Mouse (Mus musculus): Measurements from ENCODE around the gene Cd164l2. TPM values are rescaled to one million over a fixed set of nuclear protein-coding genes. Genes with fewer than 3 reads are reported as not detected.

Gene Cd164l2
- polyA plus RNA-seq (2012; rRNA removed) = 10.0 and 10.7 TPM in 2 replicates

- H3K36me3 ChIP-seq (ENCODE audit: control insufficient read depth, insufficient read depth, low read length) = no peaks in the 10 kb centered on the region
- TF ChIP-seq CTCF (IDR thresholded peaks at IDR 0.05; ENCODE audit: control insufficient read depth, insufficient read depth, insufficient replicate concordance, low read depth, low read length) (no peak), POLR2A (IDR thresholded peaks at IDR 0.05; ENCODE audit: control insufficient read depth, low read depth, low read length) (no peak)
- no peak within 1 kb of the TSS; the same call in 1 of the 2 replicates for H3K27ac ChIP-seq (ENCODE audit: control insufficient read depth, insufficient read depth, low read depth, low read length)
- H3K4me1 ChIP-seq (ENCODE audit: control insufficient read depth, insufficient read depth, low read length) = peaks cover 25% of the 10 kb centered on the region
- no peaks in the 10 kb centered on the region for H3K27me3 ChIP-seq (ENCODE audit: control insufficient read depth, insufficient read depth, low read length)
- H3K4me3 ChIP-seq (ENCODE audit: control insufficient read depth, low read depth, low read length) = peak within 1 kb of the TSS; percentile 87
Measured at GRCm38 (mm10) chr4:133211751-133212561, at the start of gene Cd164l2, which contains the start of gene Gpr3. Gene Cd164l2, plus strand, starts transcription at chr4:133212131. Gene Gpr3, minus strand, starts transcription at chr4:133212536.

- TF ChIP-seq CTCF (IDR thresholded peaks at IDR 0.05; ENCODE audit: control insufficient read depth, insufficient read depth, insufficient replicate concordance, low read depth, low read length) (no peak), POLR2A (IDR thresholded peaks at IDR 0.05; ENCODE audit: control insufficient read depth, low read depth, low read length) (no peak)
- H3K27ac ChIP-seq (ENCODE audit: control insufficient read depth, insufficient read depth, low read depth, low read length) = no peak overlapping the region
- H3K4me1 ChIP-seq (ENCODE audit: control insufficient read depth, insufficient read depth, low read length) = no peaks in the 10 kb centered on the region; the same call in 1 of the 2 replicates
- no peaks in the 10 kb centered on the region for H3K36me3 ChIP-seq (ENCODE audit: control insufficient read depth, insufficient read depth, low read length)
- H3K4me3 ChIP-seq (ENCODE audit: control insufficient read depth, low read depth, low read length) = no peak overlapping the region
- no peaks in the 10 kb centered on the region for H3K27me3 ChIP-seq (ENCODE audit: control insufficient read depth, insufficient read depth, low read length)
Measured at GRCm38 (mm10) chr4:133162196-133162595, 49.7 kb upstream of the Cd164l2 start.

DNA sequence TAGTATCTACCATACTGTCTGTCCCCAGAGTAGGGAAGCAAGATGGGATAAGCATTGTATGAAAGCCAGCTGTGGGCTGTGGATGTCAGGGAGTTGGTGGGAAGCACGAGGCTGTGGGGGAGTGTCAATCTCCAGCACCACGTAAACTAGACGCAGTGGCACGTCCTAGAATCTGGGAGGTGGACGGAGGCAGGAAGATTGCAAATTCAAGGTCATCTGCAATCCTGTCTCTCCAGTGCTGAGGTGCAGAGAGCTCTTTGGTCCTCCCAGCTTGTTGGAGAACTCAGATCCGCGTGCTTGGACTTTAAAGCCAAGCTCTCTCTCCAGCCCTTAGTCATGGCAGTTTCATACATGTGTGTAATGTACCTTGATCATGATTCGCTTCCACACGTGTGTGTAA is 45.2 kb upstream of the Cd164l2 start:
- no peaks in the 10 kb centered on the region for H3K27me3 ChIP-seq (ENCODE audit: control insufficient read depth, insufficient read depth, low read length)
- TF ChIP-seq POLR2A (IDR thresholded peaks at IDR 0.05; ENCODE audit: control insufficient read depth, low read depth, low read length) = no peak
- TF ChIP-seq CTCF (IDR thresholded peaks at IDR 0.05; ENCODE audit: control insufficient read depth, insufficient read depth, insufficient replicate concordance, low read depth, low read length) = no peak

DNA sequence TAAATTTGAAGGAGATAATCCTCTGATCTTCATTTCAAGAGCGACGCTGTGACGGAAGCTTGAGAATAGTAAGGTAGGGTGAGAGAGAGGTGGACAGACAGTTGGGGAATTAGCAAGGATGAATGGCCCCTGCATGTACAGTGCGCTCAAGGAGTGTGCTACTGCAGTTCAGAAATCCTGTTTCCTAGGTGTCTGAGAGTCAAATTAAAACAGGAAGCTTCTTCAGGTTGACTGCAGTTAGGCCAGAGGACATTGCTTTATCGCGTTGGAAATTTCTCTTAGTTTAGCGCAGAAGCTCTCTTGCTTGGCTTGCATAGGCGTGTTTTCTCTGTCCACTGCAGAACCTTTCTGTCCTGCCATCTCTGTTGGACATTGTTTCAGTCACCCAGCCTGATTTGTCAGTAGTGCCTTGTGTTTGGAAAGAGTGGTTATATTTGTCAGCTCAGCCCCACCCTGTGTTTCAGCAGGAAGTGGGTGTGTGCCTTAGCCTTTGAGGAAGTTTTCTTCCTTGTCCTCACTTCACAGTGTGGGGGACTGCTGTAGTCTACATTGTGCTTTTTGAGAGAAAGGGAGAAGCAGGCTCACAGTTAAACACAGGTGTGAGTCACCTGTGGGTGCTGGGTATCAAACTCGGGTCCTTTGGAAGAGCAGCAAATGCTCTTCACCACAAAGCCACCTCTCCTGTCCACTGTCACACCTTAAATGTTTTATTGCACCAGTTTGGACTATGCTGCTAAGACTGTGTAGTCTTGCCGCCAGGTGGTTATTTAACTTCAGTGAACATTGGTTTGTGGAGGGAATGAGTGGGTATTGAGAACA is 42.5 kb upstream of the Cd164l2 start:
- H3K27me3 ChIP-seq (ENCODE audit: control insufficient read depth, insufficient read depth, low read length) = no peaks in the 10 kb centered on the region
- no peaks in the 10 kb centered on the region for H3K36me3 ChIP-seq (ENCODE audit: control insufficient read depth, insufficient read depth, low read length)
- peaks cover 5% of the 10 kb centered on the region for H3K4me1 ChIP-seq (ENCODE audit: control insufficient read depth, insufficient read depth, low read length)
- TF ChIP-seq POLR2A (IDR thresholded peaks at IDR 0.05; ENCODE audit: control insufficient read depth, low read depth, low read length) (no peak), CTCF (IDR thresholded peaks at IDR 0.05; ENCODE audit: control insufficient read depth, insufficient read depth, insufficient replicate concordance, low read depth, low read length) (no peak)
- peak overlapping the region; percentile 43 for H3K27ac ChIP-seq (ENCODE audit: control insufficient read depth, insufficient read depth, low read depth, low read length)
- H3K4me3 ChIP-seq (ENCODE audit: control insufficient read depth, low read depth, low read length) = no peak overlapping the region

More for the DNA sequence above, 45.2 kb upstream of the Cd164l2 start:
- Histone ChIP-seq H3K4me3 (ENCODE audit: control insufficient read depth, low read depth, low read length) (no peak overlapping the region), H3K27ac (ENCODE audit: control insufficient read depth, insufficient read depth, low read depth, low read length) (peak overlapping the region; percentile 34; the same call in 1 of the 2 replicates), H3K4me1 (ENCODE audit: control insufficient read depth, insufficient read depth, low read length) (no peaks in the 10 kb centered on the region; the same call in 1 of the 2 replicates), H3K36me3 (ENCODE audit: control insufficient read depth, insufficient read depth, low read length) (no peaks in the 10 kb centered on the region)

DNA sequence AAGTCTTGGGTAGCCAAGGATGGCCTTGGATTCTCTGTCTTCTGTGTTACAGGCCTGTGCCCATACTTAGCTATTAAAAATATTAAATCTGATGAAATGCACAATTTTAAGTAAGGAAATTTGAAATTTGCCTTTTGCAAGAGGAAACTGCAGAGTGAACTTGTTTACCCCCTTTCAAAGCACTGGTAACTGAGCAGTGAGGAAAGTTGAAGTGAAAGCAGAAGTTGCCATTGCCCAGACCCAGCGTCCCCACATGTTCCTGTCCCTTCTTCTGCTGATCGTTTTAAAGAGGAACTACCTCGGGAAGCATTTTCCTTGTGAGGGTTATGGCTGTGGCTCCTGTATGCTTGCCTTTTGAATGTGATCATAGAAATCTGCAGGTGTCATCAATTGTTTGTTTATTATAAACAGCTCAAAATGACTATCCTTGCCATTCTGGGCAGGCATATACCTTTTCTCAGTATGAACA is 41.8 kb upstream of the Cd164l2 start:
- Histone ChIP-seq H3K4me3 (ENCODE audit: control insufficient read depth, low read depth, low read length) (no peak overlapping the region), H3K36me3 (ENCODE audit: control insufficient read depth, insufficient read depth, low read length) (no peaks in the 10 kb centered on the region), H3K27ac (ENCODE audit: control insufficient read depth, insufficient read depth, low read depth, low read length) (peak overlapping the region; percentile 43), H3K27me3 (ENCODE audit: control insufficient read depth, insufficient read depth, low read length) (no peaks in the 10 kb centered on the region), H3K4me1 (ENCODE audit: control insufficient read depth, insufficient read depth, low read length) (peaks cover 5% of the 10 kb centered on the region)
- TF ChIP-seq CTCF (IDR thresholded peaks at IDR 0.05; ENCODE audit: control insufficient read depth, insufficient read depth, insufficient replicate concordance, low read depth, low read length) (no peak), POLR2A (IDR thresholded peaks at IDR 0.05; ENCODE audit: control insufficient read depth, low read depth, low read length) (no peak)

DNA sequence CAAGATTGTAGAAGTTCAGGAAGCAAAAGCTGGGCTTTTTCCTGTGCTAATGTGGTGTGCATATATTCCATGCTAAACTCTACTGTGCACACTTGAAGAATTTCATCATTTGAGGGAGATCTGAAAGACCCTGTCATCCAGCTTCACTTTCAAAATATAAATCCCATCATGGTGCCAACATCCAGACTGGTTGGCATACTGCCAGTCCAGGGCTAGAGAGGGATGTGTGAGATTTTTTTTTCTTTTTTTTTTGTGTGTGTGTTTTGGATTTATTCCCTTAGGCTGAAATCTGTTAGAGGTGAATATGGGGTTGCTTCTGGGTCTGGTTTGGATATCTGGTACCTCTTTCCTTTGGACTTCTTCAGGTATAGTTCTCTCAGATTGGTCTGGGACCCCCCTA is 41.3 kb upstream of the Cd164l2 start:
- TF ChIP-seq POLR2A (IDR thresholded peaks at IDR 0.05; ENCODE audit: control insufficient read depth, low read depth, low read length) (no peak), CTCF (IDR thresholded peaks at IDR 0.05; ENCODE audit: control insufficient read depth, insufficient read depth, insufficient replicate concordance, low read depth, low read length) (no peak)
- no peaks in the 10 kb centered on the region for H3K36me3 ChIP-seq (ENCODE audit: control insufficient read depth, insufficient read depth, low read length)
- H3K27ac ChIP-seq (ENCODE audit: control insufficient read depth, insufficient read depth, low read depth, low read length) = no peak overlapping the region; the same call in 1 of the 2 replicates
- H3K4me1 ChIP-seq (ENCODE audit: control insufficient read depth, insufficient read depth, low read length) = peaks cover 5% of the 10 kb centered on the region
- H3K27me3 ChIP-seq (ENCODE audit: control insufficient read depth, insufficient read depth, low read length) = no peaks in the 10 kb centered on the region
- H3K4me3 ChIP-seq (ENCODE audit: control insufficient read depth, low read depth, low read length) = no peak overlapping the region

- Histone ChIP-seq H3K27me3 (ENCODE audit: control insufficient read depth, insufficient read depth, low read length) (no peaks in the 10 kb centered on the region), H3K4me3 (ENCODE audit: control insufficient read depth, low read depth, low read length) (no peak overlapping the region), H3K27ac (ENCODE audit: control insufficient read depth, insufficient read depth, low read depth, low read length) (no peak overlapping the region), H3K4me1 (ENCODE audit: control insufficient read depth, insufficient read depth, low read length) (peaks cover 5% of the 10 kb centered on the region), H3K36me3 (ENCODE audit: control insufficient read depth, insufficient read depth, low read length) (no peaks in the 10 kb centered on the region)
- TF ChIP-seq CTCF (IDR thresholded peaks at IDR 0.05; ENCODE audit: control insufficient read depth, insufficient read depth, insufficient replicate concordance, low read depth, low read length) (no peak), POLR2A (IDR thresholded peaks at IDR 0.05; ENCODE audit: control insufficient read depth, low read depth, low read length) (no peak)
Measured at GRCm38 (mm10) chr4:133172451-133172850, 39.5 kb upstream of the Cd164l2 start.

Measured in testis, adult 2 months (tissue).